Mouse (Mus musculus) stomach, embryonic 14.5 days (tissue): ENCODE data around the gene Gpatch2l. TPM values are rescaled to one million over a fixed set of nuclear protein-coding genes. Genes with fewer than 3 reads are reported as not detected.
A peak's percentile ranks its signal among the peaks of the same experiment; 100 is the strongest.

Experiments
- ATAC-seq: fragments of 200-750 bp; cut with Nextera tagmentation; 2 replicates; pipeline ENCODE4 v1.8.0; 2017; ENCODE audit warnings: low read depth, moderate TSS enrichment; ENCODE audit not compliant: insufficient number of reproducible peaks, insufficient read depth, low FRiP score
- H3K27ac ChIP-seq: fragments of 300-500 bp; sonication (generic); 2 replicates; pipeline ENCODE4 v1.5.1; 2014; ENCODE audit warnings: mild to moderate bottlenecking, low read length, moderate library complexity, mixed read lengths
- H3K27me3 ChIP-seq: fragments of 300-500 bp; sonication (generic); 2 replicates; pipeline ENCODE4 v1.6.1; 2014; ENCODE audit warnings: low read length, control low read depth, mixed read lengths; ENCODE audit not compliant: control insufficient read depth, insufficient read depth
- H3K36me3 ChIP-seq: fragments of 300-500 bp; sonication (generic); 2 replicates; pipeline ENCODE4 v1.6.1; 2014; ENCODE audit warnings: mild to moderate bottlenecking, control low read depth, low read length, moderate library complexity, mixed read lengths; ENCODE audit not compliant: control insufficient read depth, insufficient read depth
- H3K4me1 ChIP-seq: fragments of 300-500 bp; sonication (generic); 2 replicates; pipeline ENCODE4 v1.6.1; 2014; ENCODE audit warnings: low read length, control low read depth, mixed read lengths; ENCODE audit not compliant: control insufficient read depth, insufficient read depth
- H3K4me2 ChIP-seq: fragments of 300-500 bp; sonication (generic); replicated peaks from 2 replicates; pipeline ENCODE4 v1.6.1; 2014; ENCODE audit warnings: low read depth, low read length, control low read depth
- H3K4me3 ChIP-seq: fragments of 300-500 bp; sonication (generic); 2 replicates; pipeline ENCODE4 v1.5.1; 2014; ENCODE audit warnings: low read depth, low read length, control low read depth
- H3K9ac ChIP-seq: fragments of 300-500 bp; sonication (generic); replicated peaks from 2 replicates; pipeline ENCODE4 v1.6.1; 2014; ENCODE audit warnings: low read depth, mild to moderate bottlenecking, control low read depth, low read length, moderate library complexity, mixed read lengths
- H3K9me3 ChIP-seq: fragments of 300-500 bp; sonication (generic); 2 replicates; pipeline ENCODE4 v1.6.1; 2016; ENCODE audit warnings: low read depth, low read length, control low read depth; ENCODE audit not compliant: control insufficient read depth
- WGBS: fragments of 180-500 bp; shearing (Covaris S2); extraction: QIAGEN DNeasy Blood & Tissue Kit; methylation state at CpG from one replicate; pipeline ENCODE4 v1.1.7; 2014; 5-methylcytosine and 5-hydroxymethylcytosine counted together
- polyA plus RNA-seq: library from polyadenylated mRNA; unstranded; fragments of >200 nt; fragmentation: Nextera tagmentation; extraction: Ambion mirVana; gene quantifications from 2 replicates; pipeline ENCODE4 v1.2.1, GENCODE M21; 2014

Gene Gpatch2l
- polyA plus RNA-seq, 1 experiment from 2014 or later = 19.6 TPM

DNA sequence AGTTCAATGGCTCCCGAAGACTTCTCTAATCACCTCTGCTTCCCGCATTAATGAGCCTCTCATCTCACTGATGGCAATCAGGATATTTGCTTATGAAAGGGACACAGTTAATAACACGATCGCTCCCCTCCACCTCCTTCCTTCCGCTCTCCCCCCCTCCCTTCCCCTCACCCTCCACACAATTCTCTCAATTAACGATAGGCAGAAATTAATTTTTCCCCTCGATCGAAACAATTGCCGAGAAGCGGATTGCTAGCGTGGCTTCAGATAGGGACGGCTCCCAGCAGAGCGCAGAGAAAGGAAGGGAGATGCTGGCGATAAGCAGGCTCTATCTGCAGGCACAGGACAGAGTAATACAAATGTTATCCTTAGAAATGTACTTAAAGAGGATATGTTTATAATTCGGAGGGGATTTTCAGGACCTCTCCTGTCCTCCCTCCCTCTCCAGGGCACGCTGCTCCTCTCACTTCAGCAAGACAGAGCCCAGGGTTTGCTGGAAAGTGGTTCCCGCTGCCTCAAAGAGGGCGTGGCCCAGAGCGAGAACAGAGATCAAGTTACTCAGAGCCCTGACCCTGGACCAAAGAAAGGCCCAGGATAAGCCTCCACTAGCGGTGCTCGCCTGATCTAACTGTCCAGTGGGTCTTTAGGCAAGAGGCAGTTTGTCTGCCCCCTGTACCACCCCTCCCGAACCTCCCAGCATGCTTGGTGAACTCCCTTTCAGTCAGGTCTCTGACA lies 24.8 kb upstream of the Gpatch2l start:
- Histone ChIP-seq H3K4me3 (no peak overlapping the region), H3K27ac (no peak overlapping the region), H3K4me2 (peak overlapping the region; percentile 8; the same call in 1 of the 2 replicates), H3K9me3 (no peaks in the 10 kb centered on the region), H3K27me3 (peaks cover 28% of the 10 kb centered on the region), H3K36me3 (no peaks in the 10 kb centered on the region), H3K9ac (no peak overlapping the region), H3K4me1 (no peaks in the 10 kb centered on the region)
- 2% methylated on average over 22 of the region's 22 CpGs for WGBS
- ATAC-seq = no peak

DNA sequence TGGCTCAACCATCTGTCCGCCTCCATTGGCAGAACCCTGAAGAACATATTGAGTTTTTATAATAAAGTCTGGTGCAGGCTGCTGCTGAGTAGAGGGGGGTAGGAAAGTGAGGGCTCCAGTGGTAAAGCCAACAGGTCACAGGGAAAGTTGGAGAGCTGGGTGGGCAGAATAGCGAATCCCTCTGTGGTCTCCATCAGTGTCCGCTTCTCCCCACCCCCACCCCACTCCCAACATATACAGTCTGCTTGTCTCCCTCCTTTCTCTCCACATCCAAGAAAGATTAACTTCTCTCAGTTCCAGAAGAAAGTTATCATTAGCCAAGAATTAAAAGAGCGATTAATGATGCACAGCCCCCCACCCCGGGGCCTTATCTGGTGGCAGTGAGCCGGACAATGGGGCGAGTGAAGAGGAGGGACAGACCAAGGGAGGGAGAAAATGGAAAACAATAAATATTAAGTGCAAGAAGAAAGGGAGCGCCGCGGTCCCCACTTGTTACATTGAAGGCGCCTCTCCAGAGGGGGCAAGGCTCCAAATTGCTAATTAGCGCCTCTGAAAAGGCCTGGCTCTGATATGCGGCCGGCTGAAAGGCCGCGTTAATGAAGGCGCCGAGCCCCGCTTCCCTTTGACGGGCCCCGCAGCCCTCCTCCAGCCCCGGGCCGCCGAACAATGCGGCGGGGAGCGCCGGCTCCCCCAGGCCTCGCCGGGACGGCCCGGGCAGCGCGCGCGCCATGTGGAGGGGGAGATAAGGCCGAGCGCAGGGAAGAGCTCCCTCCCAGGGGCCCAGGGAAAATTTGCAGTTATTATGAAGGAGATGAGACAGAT lies 21.2 kb upstream of the Gpatch2l start:
- no peak overlapping the region; the same call in 1 of the 2 replicates for H3K9ac ChIP-seq
- peak overlapping the region; percentile 51 for H3K4me2 ChIP-seq
- no peaks in the 10 kb centered on the region for H3K4me1 ChIP-seq
- 0 out of 2 replicates have a peak, but pooled peaks cover 5% of the 10 kb centered on the region for H3K27me3 ChIP-seq
- H3K9me3 ChIP-seq = no peaks in the 10 kb centered on the region
- WGBS = 6% methylated on average over 38 of the region's 38 CpGs
- H3K36me3 ChIP-seq = no peaks in the 10 kb centered on the region
- no peak overlapping the region for H3K27ac ChIP-seq
- peak overlapping the region; percentile 24 for H3K4me3 ChIP-seq
- no peak for ATAC-seq

- no peak for ATAC-seq
- Histone ChIP-seq H3K4me2 (peak overlapping the region; percentile 51), H3K27ac (no peak overlapping the region), H3K9me3 (no peaks in the 10 kb centered on the region), H3K4me1 (no peaks in the 10 kb centered on the region), H3K27me3 (no peaks in the 10 kb centered on the region), H3K9ac (no peak overlapping the region), H3K4me3 (peak overlapping the region; percentile 24; the same call in 1 of the 2 replicates), H3K36me3 (no peaks in the 10 kb centered on the region)
- WGBS = 41% methylated on average over 16 of the region's 16 CpGs
Measured at GRCm38 (mm10) chr12:86221074-86221703, 20.5 kb upstream of the Gpatch2l start.

DNA sequence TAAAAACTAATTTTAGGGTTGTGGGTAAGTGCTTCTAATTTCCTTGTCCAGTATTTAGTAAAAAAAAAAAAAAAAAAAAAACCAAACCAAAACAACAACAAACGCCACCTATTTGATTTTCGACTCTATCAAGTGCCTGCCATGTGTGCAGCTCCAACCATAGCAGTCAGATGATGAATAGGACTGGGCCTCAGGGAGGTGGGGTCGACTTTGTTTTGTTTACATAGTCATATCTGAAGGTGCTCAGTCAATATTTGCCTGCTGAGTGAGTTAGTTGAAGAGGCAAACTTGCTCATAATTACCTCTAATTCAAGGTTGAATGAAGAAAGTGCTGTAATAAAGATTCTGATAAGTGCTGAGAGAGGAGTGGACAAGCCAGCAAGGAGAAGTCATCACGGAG lies 7.4 kb upstream of the Gpatch2l start:
- Histone ChIP-seq H3K36me3 (no peaks in the 10 kb centered on the region), H3K4me2 (no peak overlapping the region), H3K27me3 (no peaks in the 10 kb centered on the region), H3K27ac (no peak overlapping the region), H3K9me3 (no peaks in the 10 kb centered on the region), H3K4me3 (no peak overlapping the region), H3K9ac (no peak overlapping the region), H3K4me1 (no peaks in the 10 kb centered on the region)
- ATAC-seq = peak; percentile 86
- WGBS = 41% methylated on average over 4 of the region's 4 CpGs

DNA sequence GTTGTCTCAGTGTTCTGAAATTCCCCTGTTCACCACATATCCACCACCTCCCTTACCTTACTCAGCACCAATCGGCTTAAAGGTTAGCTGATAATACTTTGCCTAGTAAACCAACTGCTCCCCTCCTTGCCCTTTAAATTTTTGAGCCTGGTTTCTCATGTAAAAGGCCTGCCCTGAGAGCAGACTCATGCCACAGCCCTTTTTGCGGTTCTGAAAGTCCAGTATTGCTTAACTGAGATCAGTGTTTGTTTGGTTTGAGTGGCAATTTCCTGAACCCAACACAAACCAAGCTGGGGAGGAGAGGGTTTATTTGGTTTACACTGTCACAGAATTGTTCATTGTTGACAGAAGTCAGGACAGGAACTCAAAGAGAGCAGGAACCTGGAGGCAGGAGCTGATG lies 2.9 kb upstream of the Gpatch2l start:
- 63% methylated on average over 2 of the region's 2 CpGs for WGBS
- no peak for ATAC-seq
- Histone ChIP-seq H3K4me2 (no peak overlapping the region), H3K27ac (no peak overlapping the region), H3K4me3 (no peak overlapping the region), H3K9me3 (no peaks in the 10 kb centered on the region), H3K27me3 (no peaks in the 10 kb centered on the region), H3K36me3 (no peaks in the 10 kb centered on the region), H3K9ac (no peak overlapping the region), H3K4me1 (peaks cover 5% of the 10 kb centered on the region; the same call in 1 of the 2 replicates)

DNA sequence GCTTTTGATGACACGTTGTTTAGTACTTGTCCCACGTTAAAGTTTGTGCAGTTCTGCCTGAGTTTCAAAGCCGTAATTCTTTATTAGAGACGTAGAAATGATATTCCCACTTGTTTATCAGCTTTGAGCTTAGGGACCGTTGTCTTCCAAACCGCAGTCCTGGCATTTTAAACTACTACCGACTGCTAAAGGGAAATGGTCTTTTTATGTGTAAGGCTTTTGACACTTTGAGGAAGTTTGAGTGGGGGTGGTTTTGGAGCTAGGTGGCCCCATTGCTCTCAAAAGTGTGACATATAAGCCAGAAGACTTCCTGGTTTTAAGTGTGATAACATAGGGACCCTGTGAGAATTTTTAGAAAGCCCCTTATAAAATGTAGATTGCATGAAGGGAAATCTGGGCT lies 905 bp downstream of the Gpatch2l start:
- peak overlapping the region; percentile 76 for H3K9ac ChIP-seq
- no peak for ATAC-seq
- H3K9me3 ChIP-seq = no peaks in the 10 kb centered on the region
- 13% methylated on average over 7 of the region's 7 CpGs for WGBS
- peaks cover 12% of the 10 kb centered on the region; the same call in 1 of the 2 replicates for H3K36me3 ChIP-seq
- peaks cover 5% of the 10 kb centered on the region; the same call in 1 of the 2 replicates for H3K4me1 ChIP-seq
- H3K4me2 ChIP-seq = peak overlapping the region; percentile 90
- peak overlapping the region; percentile 73 for H3K4me3 ChIP-seq
- no peak overlapping the region for H3K27ac ChIP-seq
- no peaks in the 10 kb centered on the region for H3K27me3 ChIP-seq

DNA sequence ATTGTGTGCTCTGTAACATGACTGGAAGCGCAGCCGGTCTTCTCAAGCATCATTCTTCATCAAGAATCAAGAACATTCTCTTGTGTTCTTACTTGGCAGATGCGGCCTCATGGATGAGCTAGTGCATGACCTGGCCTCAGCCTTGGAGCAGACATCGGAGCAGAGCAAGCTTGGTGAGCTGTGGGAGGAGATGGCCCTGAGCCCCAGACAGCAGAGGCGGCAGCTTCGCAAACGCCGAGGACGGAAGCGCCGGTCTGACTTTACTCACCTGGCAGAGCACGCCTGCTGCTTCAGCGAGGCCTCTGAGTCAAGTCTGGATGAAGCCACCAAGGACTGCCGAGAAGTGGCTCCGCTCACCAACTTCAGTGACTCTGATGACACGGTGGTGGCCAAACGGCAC lies 2.3 kb downstream of the Gpatch2l start:
- no peak overlapping the region for H3K9ac ChIP-seq
- H3K9me3 ChIP-seq = no peaks in the 10 kb centered on the region
- WGBS = 93% methylated on average over 17 of the region's 17 CpGs
- H3K27me3 ChIP-seq = no peaks in the 10 kb centered on the region
- no peak for ATAC-seq
- no peak overlapping the region for H3K27ac ChIP-seq
- no peak overlapping the region for H3K4me3 ChIP-seq
- no peak overlapping the region for H3K4me2 ChIP-seq
- H3K36me3 ChIP-seq = peaks cover 12% of the 10 kb centered on the region; the same call in 1 of the 2 replicates
- H3K4me1 ChIP-seq = peaks cover 5% of the 10 kb centered on the region; the same call in 1 of the 2 replicates

- Histone ChIP-seq H3K36me3 (peaks cover 3% of the 10 kb centered on the region; the same call in 1 of the 2 replicates), H3K9ac (no peak overlapping the region), H3K4me1 (no peaks in the 10 kb centered on the region), H3K9me3 (no peaks in the 10 kb centered on the region), H3K4me2 (no peak overlapping the region), H3K27me3 (no peaks in the 10 kb centered on the region), H3K27ac (no peak overlapping the region), H3K4me3 (no peak overlapping the region)
- no peak for ATAC-seq
- 53% methylated on average over 4 of the region's 4 CpGs for WGBS
Measured at GRCm38 (mm10) chr12:86250183-86250582, 8.5 kb downstream of the Gpatch2l start.
